Mouse (Mus musculus): ENCODE results near the gene Prrc2b. TPM values are rescaled to one million over a fixed set of nuclear protein-coding genes. Genes with fewer than 3 reads are reported as not detected.

The Prrc2b gene
- total RNA-seq, 2 experiments from 2014 or later: 271 to 276 TPM

Small RNA genes within 50 kb of the gene (microRNA-seq; reads per million reads assigned to microRNA genes)
- gene Gm27805: 0 reads per million in 2 experiments

Other genes with a start within 250 kb of the Prrc2b start
- 1 to 10 TPM; 6.1 to 8.8 TPM for gene Aif1l, start 200.9 kb upstream of the Prrc2b start, total RNA-seq (2021)
- gene Nup214, start 176.6 kb upstream of the Prrc2b start, total RNA-seq (2021): 10 to 100 TPM; 54.1 to 66.7 TPM
- 1 to 10 TPM; 4.5 to 5.3 TPM for gene Fam78a, start 66.2 kb upstream of the Prrc2b start, total RNA-seq (2021)
- 10 to 100 TPM; 23.2 to 24.9 TPM for gene Plpp7, start 55.6 kb upstream of the Prrc2b start, total RNA-seq (2021)
- gene Pomt1, start 85.5 kb downstream of the Prrc2b start, total RNA-seq (2021): 10 to 100 TPM; 25.6 to 26.4 TPM
- gene Uck1, start 109.1 kb downstream of the Prrc2b start, total RNA-seq (2021): 10 to 100 TPM; 53.1 to 58.3 TPM
- gene Golga2, start 136.3 kb downstream of the Prrc2b start, total RNA-seq (2021): 10 to 100 TPM; 79.9 to 81.2 TPM
- gene Swi5, start 137.0 kb downstream of the Prrc2b start, total RNA-seq (2021): 100 to 1,000 TPM; 208 to 224 TPM
- 10 to 100 TPM; 69.8 to 94.5 TPM for gene Ciz1, start 201.2 kb downstream of the Prrc2b start, total RNA-seq (2021)
- 1,000 to 10,000 TPM; 1,246 to 1,312 TPM for gene Dnm1, start 202.3 kb downstream of the Prrc2b start, total RNA-seq (2021)
- gene 1110008P14Rik, start 230.9 kb downstream of the Prrc2b start, total RNA-seq (2021): 100 to 1,000 TPM; 160 to 170 TPM
- 10 to 100 TPM in 1 of 2 experiments, under 1 TPM in 1; 0.65 to 13.4 TPM for gene Lcn2, start 237.2 kb downstream of the Prrc2b start, total RNA-seq (2021)
- gene Ptges2, start 244.8 kb downstream of the Prrc2b start, total RNA-seq (2021): 10 to 100 TPM; 37.1 to 37.7 TPM

Measured in layer of hippocampus, postnatal 36 days (tissue).